Mouse (Mus musculus): ENCODE data around the gene Kcnip1. TPM values are rescaled to one million over a fixed set of nuclear protein-coding genes. Genes with fewer than 3 reads are reported as not detected.

Kcnip1 gene
- polyA plus RNA-seq, 1 experiment: 0.12 TPM

DNA sequence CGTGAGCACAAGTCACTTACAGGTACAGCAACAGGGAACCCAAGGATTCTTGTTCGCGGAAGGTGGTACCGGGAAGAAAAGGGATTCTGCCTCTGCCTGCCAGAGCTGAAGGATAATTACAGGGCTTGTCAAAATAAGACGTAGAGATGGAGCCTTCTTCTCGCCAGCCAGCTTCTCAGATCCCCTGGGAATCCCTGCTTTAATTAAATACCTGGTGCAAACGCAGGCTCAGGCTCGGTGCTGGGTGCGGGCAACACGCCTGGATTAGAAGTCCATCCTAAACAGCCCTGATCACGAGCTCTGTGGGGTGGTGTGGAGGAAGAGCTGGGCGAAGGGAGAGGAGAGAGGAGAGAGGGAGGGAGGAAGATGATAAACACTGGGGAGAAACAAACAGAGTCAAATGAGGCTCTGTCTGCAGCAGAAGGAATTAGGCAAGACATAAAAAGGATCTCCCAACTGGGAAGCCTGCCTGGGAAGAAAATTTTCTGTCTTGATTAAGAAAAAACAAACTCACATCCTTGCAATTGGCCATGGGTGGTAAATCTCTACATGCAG is 194.8 kb downstream of the Kcnip1 start:
- no peak overlapping the region for H3K4me3 ChIP-seq (ENCODE audit: control insufficient read depth, insufficient read depth, low read length)
- DNase-seq: no peak
- no peak overlapping the region for H3K27ac ChIP-seq (ENCODE audit: control insufficient read depth, insufficient read depth, low read length)
- no peaks in the 10 kb centered on the region for H3K27me3 ChIP-seq (ENCODE audit: control insufficient read depth, insufficient read depth, low read length)
- H3K36me3 ChIP-seq (ENCODE audit: control insufficient read depth, insufficient read depth, low read length): no peaks in the 10 kb centered on the region
- TF ChIP-seq POLR2A (IDR thresholded peaks at IDR 0.05; ENCODE audit: control insufficient read depth, extremely low read depth, insufficient read depth, low read length, poor library complexity) (no peak), CTCF (IDR thresholded peaks at IDR 0.05; ENCODE audit: borderline replicate concordance, control insufficient read depth, extremely low read depth, insufficient read depth, low read length, poor library complexity) (no peak)
- no peaks in the 10 kb centered on the region for H3K4me1 ChIP-seq (replicated peaks; ENCODE audit: control insufficient read depth, insufficient read depth, low read length)
- 76% methylated on average over 12 of the region's 12 CpGs for WGBS

DNA sequence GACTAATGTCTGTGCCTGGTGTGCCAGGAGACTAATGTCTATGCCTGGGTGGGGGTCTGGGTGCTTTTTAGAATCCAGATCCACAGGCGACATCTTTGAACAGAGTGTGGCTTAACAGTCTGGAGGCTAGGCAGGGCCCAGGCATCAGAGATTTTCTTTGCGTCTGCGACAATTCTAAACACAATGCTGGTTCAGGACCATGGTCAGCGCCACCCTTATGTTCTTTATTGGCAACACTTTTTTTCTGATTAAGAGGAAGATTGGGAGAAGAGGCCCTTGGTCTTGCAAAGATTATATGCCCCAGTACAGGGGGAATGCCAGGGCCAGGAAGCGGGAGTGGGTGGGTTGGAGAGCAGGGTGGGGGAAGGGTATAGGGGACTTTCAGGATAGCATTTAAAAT is 205.6 kb downstream of the Kcnip1 start:
- no peak overlapping the region for H3K4me3 ChIP-seq (ENCODE audit: control insufficient read depth, insufficient read depth, low read length)
- no peaks in the 10 kb centered on the region for H3K27me3 ChIP-seq (ENCODE audit: control insufficient read depth, insufficient read depth, low read length)
- peak; percentile 9 for DNase-seq
- WGBS: 37% methylated on average over 5 of the region's 5 CpGs
- no peak overlapping the region for H3K27ac ChIP-seq (ENCODE audit: control insufficient read depth, insufficient read depth, low read length)
- H3K36me3 ChIP-seq (ENCODE audit: control insufficient read depth, insufficient read depth, low read length): no peaks in the 10 kb centered on the region
- H3K4me1 ChIP-seq (replicated peaks; ENCODE audit: control insufficient read depth, insufficient read depth, low read length): no peaks in the 10 kb centered on the region
- no peak for TF ChIP-seq CTCF (IDR thresholded peaks at IDR 0.05; ENCODE audit: borderline replicate concordance, control insufficient read depth, extremely low read depth, insufficient read depth, low read length, poor library complexity)
- no peak for TF ChIP-seq POLR2A (IDR thresholded peaks at IDR 0.05; ENCODE audit: control insufficient read depth, extremely low read depth, insufficient read depth, low read length, poor library complexity)

DNA sequence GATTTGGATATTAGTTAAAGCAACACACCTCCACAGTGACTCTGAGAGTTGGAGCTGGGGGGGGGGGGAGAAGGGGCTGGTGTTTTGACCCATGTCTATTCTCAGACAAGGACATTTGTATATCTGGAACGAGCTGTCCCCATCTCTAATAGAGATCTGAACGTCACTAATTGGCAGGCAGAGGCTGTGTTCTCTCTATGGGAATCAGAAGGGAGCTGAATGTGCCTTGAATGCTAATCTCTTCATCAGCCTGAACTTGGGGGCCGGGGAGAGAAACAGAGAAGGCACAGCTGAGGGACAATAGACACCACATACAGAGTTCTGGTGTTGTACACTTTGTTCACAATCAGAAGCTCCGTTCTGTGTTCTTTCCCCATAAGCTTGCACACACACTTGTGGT is 206.4 kb downstream of the Kcnip1 start:
- 83% methylated on average over 4 of the region's 4 CpGs for WGBS

DNA sequence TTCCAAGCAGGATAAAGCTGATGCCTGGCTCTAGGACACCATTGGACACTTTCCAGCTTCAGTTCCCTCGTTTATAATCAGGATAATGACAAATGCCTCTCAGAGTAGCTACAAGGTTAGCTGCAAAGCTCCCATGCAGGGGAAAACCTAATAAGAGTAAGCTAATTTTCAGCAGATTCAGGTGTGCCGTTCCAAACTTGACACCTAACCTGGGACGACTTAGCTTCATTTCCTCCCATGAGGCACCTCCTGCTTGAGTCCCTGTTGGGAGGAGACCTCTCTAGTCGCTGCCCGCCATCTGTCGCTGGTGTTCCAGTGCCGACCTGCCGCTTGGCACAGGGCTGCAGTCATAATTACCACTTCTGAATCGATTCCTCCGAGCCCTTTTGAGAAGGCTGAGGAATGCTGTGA is 211.4 kb downstream of the Kcnip1 start:
- no peak for TF ChIP-seq POLR2A (IDR thresholded peaks at IDR 0.05; ENCODE audit: control insufficient read depth, extremely low read depth, insufficient read depth, low read length, poor library complexity)
- no peak overlapping the region for H3K27ac ChIP-seq (ENCODE audit: control insufficient read depth, insufficient read depth, low read length)
- no peaks in the 10 kb centered on the region for H3K36me3 ChIP-seq (ENCODE audit: control insufficient read depth, insufficient read depth, low read length)
- H3K4me3 ChIP-seq (ENCODE audit: control insufficient read depth, insufficient read depth, low read length): no peak overlapping the region
- 68% methylated on average over 10 of the region's 10 CpGs for WGBS
- no peaks in the 10 kb centered on the region for H3K4me1 ChIP-seq (replicated peaks; ENCODE audit: control insufficient read depth, insufficient read depth, low read length)
- no peaks in the 10 kb centered on the region for H3K27me3 ChIP-seq (ENCODE audit: control insufficient read depth, insufficient read depth, low read length)
- DNase-seq: no peak

More for the DNA sequence above, 206.4 kb downstream of the Kcnip1 start:
- Histone ChIP-seq H3K36me3 (ENCODE audit: control insufficient read depth, insufficient read depth, low read length) (no peaks in the 10 kb centered on the region), H3K4me3 (ENCODE audit: control insufficient read depth, insufficient read depth, low read length) (no peak overlapping the region), H3K27me3 (ENCODE audit: control insufficient read depth, insufficient read depth, low read length) (no peaks in the 10 kb centered on the region), H3K4me1 (replicated peaks; ENCODE audit: control insufficient read depth, insufficient read depth, low read length) (no peaks in the 10 kb centered on the region), H3K27ac (ENCODE audit: control insufficient read depth, insufficient read depth, low read length) (no peak overlapping the region)
- TF ChIP-seq POLR2A (IDR thresholded peaks at IDR 0.05; ENCODE audit: control insufficient read depth, extremely low read depth, insufficient read depth, low read length, poor library complexity): no peak
- no peak for DNase-seq

DNA sequence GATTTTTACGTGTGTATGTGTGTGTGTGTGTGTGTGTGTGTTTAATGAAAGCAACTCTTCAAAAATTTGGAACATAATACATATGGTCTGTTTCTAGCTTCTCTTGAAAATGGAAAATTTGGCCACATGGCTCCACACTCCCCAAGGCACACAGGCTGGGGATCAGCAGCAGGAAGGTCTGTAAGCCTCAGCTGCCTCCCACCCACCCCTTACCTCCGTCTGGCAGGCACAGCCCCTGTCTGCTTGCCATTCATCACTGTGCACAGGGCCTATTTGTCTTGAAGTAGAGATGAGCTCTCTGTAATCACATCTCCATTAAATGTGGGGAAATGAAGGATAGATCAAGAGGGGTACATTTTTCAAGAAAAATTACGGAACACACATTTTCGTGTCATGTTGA is 212.7 kb downstream of the Kcnip1 start:
- TF ChIP-seq CTCF (IDR thresholded peaks at IDR 0.05; ENCODE audit: borderline replicate concordance, control insufficient read depth, extremely low read depth, insufficient read depth, low read length, poor library complexity): no peak
- no peak for TF ChIP-seq POLR2A (IDR thresholded peaks at IDR 0.05; ENCODE audit: control insufficient read depth, extremely low read depth, insufficient read depth, low read length, poor library complexity)
- Histone ChIP-seq H3K4me1 (replicated peaks; ENCODE audit: control insufficient read depth, insufficient read depth, low read length) (no peaks in the 10 kb centered on the region), H3K27ac (ENCODE audit: control insufficient read depth, insufficient read depth, low read length) (no peak overlapping the region), H3K27me3 (ENCODE audit: control insufficient read depth, insufficient read depth, low read length) (no peaks in the 10 kb centered on the region), H3K36me3 (ENCODE audit: control insufficient read depth, insufficient read depth, low read length) (no peaks in the 10 kb centered on the region), H3K4me3 (ENCODE audit: control insufficient read depth, insufficient read depth, low read length) (no peak overlapping the region)
- DNase-seq: no peak
- 83% methylated on average over 4 of the region's 4 CpGs for WGBS

DNA sequence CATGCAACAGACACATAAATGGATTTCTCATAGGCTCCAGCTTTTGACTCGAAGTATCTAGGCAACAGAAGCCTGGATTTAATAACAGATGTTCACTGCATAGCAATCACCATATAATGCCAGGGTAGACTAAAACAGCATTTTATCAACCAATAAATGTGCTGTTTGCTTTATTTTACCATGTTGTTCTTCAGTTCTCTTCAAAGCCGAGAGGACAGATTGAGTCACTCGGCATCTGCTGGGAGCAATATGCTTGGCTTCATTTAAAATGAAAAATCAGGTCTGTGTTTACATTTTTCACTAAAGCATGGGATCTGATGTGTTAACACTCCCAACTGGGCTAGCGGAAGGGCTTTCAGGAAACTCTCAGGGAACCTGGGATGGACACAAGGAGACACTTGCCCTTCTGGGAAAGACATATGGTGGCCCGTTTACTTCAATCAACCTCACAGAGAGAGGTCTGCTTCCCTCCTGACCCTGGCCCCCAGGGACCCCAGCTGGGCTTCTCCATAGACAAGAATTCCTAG is 220.3 kb downstream of the Kcnip1 start:
- no peaks in the 10 kb centered on the region for H3K27me3 ChIP-seq (ENCODE audit: control insufficient read depth, insufficient read depth, low read length)
- TF ChIP-seq POLR2A (IDR thresholded peaks at IDR 0.05; ENCODE audit: control insufficient read depth, extremely low read depth, insufficient read depth, low read length, poor library complexity) (no peak), CTCF (IDR thresholded peaks at IDR 0.05; ENCODE audit: borderline replicate concordance, control insufficient read depth, extremely low read depth, insufficient read depth, low read length, poor library complexity) (no peak)
- no peak overlapping the region for H3K4me3 ChIP-seq (ENCODE audit: control insufficient read depth, insufficient read depth, low read length)
- no peaks in the 10 kb centered on the region for H3K36me3 ChIP-seq (ENCODE audit: control insufficient read depth, insufficient read depth, low read length)
- H3K27ac ChIP-seq (ENCODE audit: control insufficient read depth, insufficient read depth, low read length): no peak overlapping the region
- H3K4me1 ChIP-seq (replicated peaks; ENCODE audit: control insufficient read depth, insufficient read depth, low read length): no peaks in the 10 kb centered on the region
- no peak for DNase-seq
- 85% methylated on average over 5 of the region's 5 CpGs for WGBS

DNA sequence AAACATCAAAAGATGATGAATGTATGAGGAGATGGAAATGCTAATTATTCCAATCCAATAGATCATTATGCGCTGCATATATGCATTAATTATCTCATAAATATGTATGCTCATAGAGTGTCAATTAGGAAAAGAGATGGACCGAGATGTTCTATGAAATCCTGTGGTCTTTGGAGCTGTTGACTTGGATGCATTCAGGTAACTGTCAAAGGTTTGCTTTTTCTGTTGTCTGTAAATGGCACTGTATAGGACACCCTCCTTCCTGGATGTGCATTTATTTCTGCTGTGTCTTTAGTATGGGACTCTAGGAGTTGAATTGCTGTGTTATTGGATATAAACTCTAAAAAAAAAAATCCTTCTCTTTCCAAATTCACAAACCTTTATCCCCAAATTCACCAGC is 220.9 kb downstream of the Kcnip1 start:
- Histone ChIP-seq H3K27me3 (ENCODE audit: control insufficient read depth, insufficient read depth, low read length) (no peaks in the 10 kb centered on the region), H3K4me3 (ENCODE audit: control insufficient read depth, insufficient read depth, low read length) (no peak overlapping the region), H3K36me3 (ENCODE audit: control insufficient read depth, insufficient read depth, low read length) (no peaks in the 10 kb centered on the region), H3K4me1 (replicated peaks; ENCODE audit: control insufficient read depth, insufficient read depth, low read length) (no peaks in the 10 kb centered on the region), H3K27ac (ENCODE audit: control insufficient read depth, insufficient read depth, low read length) (no peak overlapping the region)
- TF ChIP-seq POLR2A (IDR thresholded peaks at IDR 0.05; ENCODE audit: control insufficient read depth, extremely low read depth, insufficient read depth, low read length, poor library complexity) (no peak), CTCF (IDR thresholded peaks at IDR 0.05; ENCODE audit: borderline replicate concordance, control insufficient read depth, extremely low read depth, insufficient read depth, low read length, poor library complexity) (no peak)
- 92% methylated on average over 2 of the region's 2 CpGs for WGBS
- DNase-seq: no peak
